Mouse (Mus musculus) layer of hippocampus, adult 8-10 months (tissue): ENCODE data around the gene Gm20792. TPM values are rescaled to one million over a fixed set of nuclear protein-coding genes. Genes with fewer than 3 reads are reported as not detected.
"Not testable (repeated sequence)": the region's sequence is repeated elsewhere in the genome, so short reads cannot be mapped to it uniquely, and the experiment has no call there.

Source experiments
- DNase-seq, 2 experiments: peaks; one replicate each; pipeline ENCODE4 v3.0.0; 2022; ENCODE audit warnings: low spot score in 2 of 2
- total RNA-seq, 4 experiments: library from RNA; stranded (reverse); gene quantifications; 2 replicates each; pipeline ENCODE4 v1.2.4; 2022

The Gm20792 gene
- not detected for total RNA-seq

DNA sequence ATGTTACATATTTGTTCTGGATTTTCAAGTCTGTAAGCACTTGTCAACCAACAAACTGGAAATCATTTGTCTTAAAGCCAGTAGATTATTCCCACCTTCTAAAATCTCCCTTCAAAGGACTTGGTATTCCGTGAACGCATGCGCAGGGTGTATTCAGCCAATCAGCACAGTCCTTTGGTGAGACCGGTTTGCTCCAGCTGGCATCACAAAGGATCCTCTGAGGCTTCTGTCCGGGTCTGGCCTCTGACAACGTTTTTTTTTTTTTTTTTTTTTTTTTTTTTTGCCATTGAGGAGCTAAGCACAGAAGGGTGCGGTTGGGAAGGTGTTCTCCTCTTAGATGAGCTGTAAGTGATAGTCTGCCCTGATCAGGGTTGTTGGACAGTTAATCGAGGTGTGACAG, at the start of gene Gm20792:
Gene Gm20792, plus strand, starts transcription at position 301 of the 400 bp plus-strand sequence.
- not testable (repeated sequence) for DNase-seq
